Mouse (Mus musculus) cortical plate, adult 2 months (tissue): Measurements from ENCODE around the gene Spns3.

ENCODE experiments used
- CTCF ChIP-seq: fragments of 200-500 bp; IDR thresholded peaks from 2 replicates; pipeline ENCODE4 v1.5.1; 2011; ENCODE audit warnings: mild to moderate bottlenecking, control low read depth, low read length; ENCODE audit not compliant: insufficient read depth; ENCODE audit errors: extremely low read depth
- POLR2A ChIP-seq: fragments of 200-500 bp; IDR thresholded peaks from 2 replicates; pipeline ENCODE4 v1.6.1; 2011; ENCODE audit warnings: mild to moderate bottlenecking, low read length, control low read depth; ENCODE audit not compliant: insufficient read depth; ENCODE audit errors: extremely low read depth

DNA sequence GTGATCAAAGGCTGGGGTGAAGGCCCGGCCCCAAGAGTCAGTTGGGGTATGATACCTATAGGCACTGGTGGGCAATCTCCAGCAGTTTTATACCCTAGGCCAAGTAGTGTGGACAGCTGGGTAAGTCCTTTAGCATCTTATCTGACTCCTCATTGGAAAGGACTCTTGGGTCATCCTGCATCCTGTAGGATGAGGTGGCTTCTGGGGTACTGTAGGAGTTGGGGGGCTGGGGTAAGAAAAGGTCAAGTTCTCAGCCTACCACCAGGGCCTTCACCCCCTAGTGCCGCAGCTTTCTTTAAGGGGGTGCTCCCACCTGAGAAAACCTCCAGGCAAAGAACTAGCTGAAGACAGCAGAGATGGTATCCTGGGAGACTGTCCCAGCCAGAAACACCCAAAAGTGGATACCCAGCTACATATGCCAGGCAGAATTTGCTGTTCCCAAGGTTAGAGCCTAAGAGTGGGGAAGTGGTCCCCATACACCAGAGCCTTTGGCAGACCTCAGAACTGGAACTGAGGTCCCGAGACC lies 98.1 kb downstream of the Spns3 start:
- TF ChIP-seq POLR2A (no peak), CTCF (no peak)
